13 mouse cellular contexts compared by ENCODE assay signal in genomic region chr17:74290869-74291268, GRCm38 (mm10). TPM values are rescaled to one million over a fixed set of nuclear protein-coding genes. Genes with fewer than 3 reads are reported as not detected.
DNase-seq lines count a peak whose midpoint lies in the region; ATAC-seq and TF ChIP-seq lines count a peak whose summit lies in the region.
"Had no signal": no experiment of that assay in that cellular context is flagged by ENCODE, and none has a peak within 500 bp of the region (broad histone marks: within the 10 kb centered on the region; RNA-seq: fewer than 3 reads in every experiment).

No protein-coding gene starts in this region.

- H3K9me3 ChIP-seq in forebrain, embryonic 13.5 days (replicated peaks) = peaks cover 7% of the 10 kb centered on the region; the same call in 1 of the 2 replicates
- no peaks in the 10 kb centered on the region for H3K9me3 ChIP-seq in forebrain, embryonic 15.5 days
- H3K9me3 ChIP-seq in lung, embryonic 15.5 days = no peaks in the 10 kb centered on the region
- no peaks in the 10 kb centered on the region for H3K9me3 ChIP-seq in MEL (replicated peaks; ENCODE audit: insufficient read depth, low read length)
- no peaks in the 10 kb centered on the region for H3K9me3 ChIP-seq in liver, embryonic 14.5 days (ENCODE audit: control insufficient read depth, low read length)
- no peaks in the 10 kb centered on the region for H3K9me3 ChIP-seq in intestine, embryonic 15.5 days

- H3K27ac ChIP-seq in forebrain, embryonic 13.5 days = no peak overlapping the region
- no peak overlapping the region for H3K27ac ChIP-seq in forebrain, embryonic 15.5 days (replicated peaks)
- H3K27ac ChIP-seq in lung, embryonic 15.5 days = 0 out of 2 replicates have a peak overlapping the region, but pooled peaks have one; percentile 2
- H3K27ac ChIP-seq in MEL (ENCODE audit: control insufficient read depth, low read depth, low read length) = no peak overlapping the region
- H3K27ac ChIP-seq in liver, embryonic 14.5 days = peak overlapping the region; percentile 43
- no peak overlapping the region for H3K27ac ChIP-seq in intestine, embryonic 15.5 days
- H3K27ac ChIP-seq: macrophage had no signal

- H3K4me3 ChIP-seq in forebrain, embryonic 13.5 days = no peak overlapping the region
- H3K4me3 ChIP-seq in forebrain, embryonic 15.5 days = no peak overlapping the region
- no peak overlapping the region for H3K4me3 ChIP-seq in lung, embryonic 15.5 days
- H3K4me3 ChIP-seq in MEL (ENCODE audit: control insufficient read depth in 1 of 2, insufficient read depth in 1 of 2, low read depth in 2 of 2, low read length in 2 of 2) = no peak overlapping the region
- peak overlapping the region in 1 of 2 experiments; percentile 84; a peak in 2 of 4 replicates for H3K4me3 ChIP-seq in liver, embryonic 14.5 days (ENCODE audit: insufficient read depth in 1 of 2, low read depth in 2 of 2, low read length in 2 of 2)
- no peak overlapping the region for H3K4me3 ChIP-seq in intestine, embryonic 15.5 days (replicated peaks)

- H3K36me3 ChIP-seq in forebrain, embryonic 13.5 days (ENCODE audit: poor library complexity, severe bottlenecking) = peaks cover 10% of the 10 kb centered on the region
- H3K36me3 ChIP-seq in forebrain, embryonic 15.5 days = no peaks in the 10 kb centered on the region
- peaks cover 3% of the 10 kb centered on the region; the same call in 1 of the 2 replicates for H3K36me3 ChIP-seq in lung, embryonic 15.5 days
- H3K36me3 ChIP-seq in MEL (ENCODE audit: control insufficient read depth in 1 of 2, insufficient read depth in 2 of 2, low read length in 2 of 2) = peaks cover 5 to 48% of the 10 kb centered on the region in 2 experiments
- H3K36me3 ChIP-seq in liver, embryonic 14.5 days (replicated peaks; ENCODE audit: control insufficient read depth, insufficient read depth, low read depth) = no peaks in the 10 kb centered on the region; the same call in 1 of the 2 replicates
- H3K36me3 ChIP-seq in intestine, embryonic 15.5 days = no peaks in the 10 kb centered on the region

- no peak for TF ChIP-seq RAD21 in MEL (IDR thresholded peaks at IDR 0.05; ENCODE audit: low read depth, low read length)

- ATAC-seq in forebrain, embryonic 13.5 days = no peak
- ATAC-seq in forebrain, embryonic 15.5 days (replicated peaks) = no peak
- ATAC-seq in lung, embryonic 15.5 days (ENCODE audit: borderline replicate concordance, extremely low read depth, low FRiP score, low TSS enrichment) = no peak
- ATAC-seq in liver, embryonic 14.5 days (ENCODE audit: insufficient read depth) = no peak
- no peak for ATAC-seq in intestine, embryonic 15.5 days
- no peak for ATAC-seq in erythroid progenitor cell, adult 5-6 weeks (replicated peaks; ENCODE audit: low FRiP score, poor library complexity, severe bottlenecking)
- ATAC-seq: hindbrain, embryonic 16.5 days had no signal

- no peak overlapping the region for H3K4me2 ChIP-seq in forebrain, embryonic 13.5 days
- no peak overlapping the region for H3K4me2 ChIP-seq in forebrain, embryonic 15.5 days (replicated peaks)
- no peak overlapping the region for H3K4me2 ChIP-seq in lung, embryonic 15.5 days
- peak overlapping the region; percentile 89 for H3K4me2 ChIP-seq in liver, embryonic 14.5 days (ENCODE audit: low read depth)
- no peak overlapping the region for H3K4me2 ChIP-seq in intestine, embryonic 15.5 days (replicated peaks)

- no peak for TF ChIP-seq EP300 in MEL (IDR thresholded peaks at IDR 0.05; ENCODE audit: low read depth in 1 of 2, low read length in 2 of 2)
- TF ChIP-seq EP300 in liver, embryonic 14.5 days (IDR thresholded peaks at IDR 0.05; ENCODE audit: low read depth) = no peak

- no peak for DNase-seq in lung, postnatal 4 days
- no peak for DNase-seq in MEL (ENCODE audit: low read depth, low spot score)
- DNase-seq in liver, embryonic 14.5 days (ENCODE audit: low read depth in 3 of 3, low spot score in 3 of 3) = no peak
- DNase-seq: adrenal gland, postnatal 14 days; cerebellum, postnatal 14 days; thymus, adult 18-20 months had no signal

- peaks cover 25% of the 10 kb centered on the region for H3K4me1 ChIP-seq in forebrain, embryonic 13.5 days
- H3K4me1 ChIP-seq in forebrain, embryonic 15.5 days = peaks cover 31% of the 10 kb centered on the region
- H3K4me1 ChIP-seq in lung, embryonic 15.5 days = peaks cover 28% of the 10 kb centered on the region
- H3K4me1 ChIP-seq in MEL (ENCODE audit: control insufficient read depth in 1 of 2, insufficient read depth in 2 of 2, low read length in 2 of 2) = peaks cover 28% of the 10 kb centered on the region in 2 experiments
- H3K4me1 ChIP-seq in liver, embryonic 14.5 days (replicated peaks; ENCODE audit: control insufficient read depth in 2 of 2, insufficient read depth in 2 of 2, low read length in 1 of 2) = peaks cover 33 to 41% of the 10 kb centered on the region in 2 experiments
- peaks cover 12% of the 10 kb centered on the region for H3K4me1 ChIP-seq in intestine, embryonic 15.5 days (replicated peaks)

- H3K9ac ChIP-seq in forebrain, embryonic 13.5 days = 0 out of 2 replicates have a peak overlapping the region, but pooled peaks have one; percentile 16
- no peak overlapping the region for H3K9ac ChIP-seq in forebrain, embryonic 15.5 days (replicated peaks)
- no peak overlapping the region for H3K9ac ChIP-seq in lung, embryonic 15.5 days
- 0 out of 2 replicates have a peak overlapping the region, but pooled peaks have one; percentile 34 for H3K9ac ChIP-seq in MEL (ENCODE audit: control insufficient read depth, low read depth, low read length, poor library complexity, severe bottlenecking)
- H3K9ac ChIP-seq in liver, embryonic 14.5 days (replicated peaks) = peak overlapping the region; percentile 66
- no peak overlapping the region for H3K9ac ChIP-seq in intestine, embryonic 15.5 days

- no peak for TF ChIP-seq POLR2A in MEL (IDR thresholded peaks at IDR 0.05; ENCODE audit: control insufficient read depth in 1 of 2, insufficient read depth in 1 of 2, low read depth in 1 of 2, low read length in 2 of 2, poor library complexity in 1 of 2)

- H3K79me2 ChIP-seq in MEL (ENCODE audit: control insufficient read depth, insufficient read depth, low read length, poor library complexity) = peaks cover 66% of the 10 kb centered on the region

- TF ChIP-seq CTCF in MEL (IDR thresholded peaks at IDR 0.05 in 2 of 3, conservative IDR thresholded peaks at IDR 0.05 in 1 of 3; ENCODE audit: control insufficient read depth in 1 of 3, insufficient read depth in 1 of 3, low read depth in 2 of 3, low read length in 3 of 3, poor library complexity in 1 of 3, severe bottlenecking in 1 of 3) = no peak
- no peak for TF ChIP-seq CTCF in liver, embryonic 14.5 days (IDR thresholded peaks at IDR 0.05; ENCODE audit: low read depth)

- no peaks in the 10 kb centered on the region for H3K27me3 ChIP-seq in forebrain, embryonic 13.5 days
- no peaks in the 10 kb centered on the region for H3K27me3 ChIP-seq in forebrain, embryonic 15.5 days
- no peaks in the 10 kb centered on the region for H3K27me3 ChIP-seq in lung, embryonic 15.5 days
- H3K27me3 ChIP-seq in MEL (ENCODE audit: control insufficient read depth in 1 of 2, insufficient read depth in 2 of 2, low read length in 2 of 2) = no peaks in the 10 kb centered on the region
- H3K27me3 ChIP-seq in liver, embryonic 14.5 days (ENCODE audit: control insufficient read depth, insufficient read depth, low read length) = no peaks in the 10 kb centered on the region
- H3K27me3 ChIP-seq in intestine, embryonic 15.5 days (replicated peaks) = no peaks in the 10 kb centered on the region

RNA-seq across cellular contexts. Expression of gene Memo1, which starts 4.5 kb away (rescaled TPM):
- 73.5 and 81.0 TPM in 2 replicates for polyA plus RNA-seq in forebrain, embryonic 13.5 days (2015; fragmentation: Nextera tagmentation; extraction: Ambion mirVana)
- polyA plus RNA-seq in forebrain, embryonic 15.5 days (2015; fragmentation: Nextera tagmentation; extraction: Ambion mirVana) = 63.9 and 66.1 TPM in 2 replicates
- polyA plus RNA-seq in lung, embryonic 15.5 days (2015; fragmentation: Nextera tagmentation; extraction: Ambion mirVana) = 86.1 and 90.5 TPM in 2 replicates
- total RNA-seq in MEL (2012; rRNA removed) = 68.8 and 75.3 TPM in 2 replicates
- 10 to 100 TPM in 1 of 2 experiments, not detected in 1; 63.1 TPM for polyA plus RNA-seq in MEL (2012; ENCODE audit: insufficient read depth in 1 of 2, insufficient read length in 2 of 2, low read depth in 1 of 2, low replicate concordance in 2 of 2, missing spikeins in 1 of 2)
- polyA plus RNA-seq in liver, embryonic 14.5 days (2012; rRNA removed) = 24.4 and 38.8 TPM in 2 replicates
- 111 and 116 TPM in 2 replicates for polyA plus RNA-seq in liver, embryonic 14.5 days (2014; fragmentation: Nextera tagmentation; extraction: Ambion mirVana)
- polyA plus RNA-seq in intestine, embryonic 15.5 days (2015; fragmentation: Nextera tagmentation; extraction: Ambion mirVana) = 73.1 and 75.9 TPM in 2 replicates
- 208 and 242 TPM in 2 replicates for total RNA-seq in erythroid progenitor cell, adult 5-6 weeks (2015; ENCODE audit: low replicate concordance)
- total RNA-seq in erythroid progenitor cell, adult 5-6 weeks (2017; ENCODE audit: low replicate concordance) = 378 and 387 TPM in 2 replicates

RNA-seq across cellular contexts. Expression of gene Dpy30, which starts 32.9 kb away (rescaled TPM):
- polyA plus RNA-seq in forebrain, embryonic 13.5 days (2015; fragmentation: Nextera tagmentation; extraction: Ambion mirVana) = 255 and 275 TPM in 2 replicates
- 202 and 214 TPM in 2 replicates for polyA plus RNA-seq in forebrain, embryonic 15.5 days (2015; fragmentation: Nextera tagmentation; extraction: Ambion mirVana)
- 219 and 227 TPM in 2 replicates for polyA plus RNA-seq in lung, embryonic 15.5 days (2015; fragmentation: Nextera tagmentation; extraction: Ambion mirVana)
- 113 and 121 TPM in 2 replicates for total RNA-seq in MEL (2012; rRNA removed)
- 100 to 1,000 TPM in 1 of 2 experiments, not detected in 1; 192 TPM for polyA plus RNA-seq in MEL (2012; ENCODE audit: insufficient read depth in 1 of 2, insufficient read length in 2 of 2, low read depth in 1 of 2, low replicate concordance in 2 of 2, missing spikeins in 1 of 2)
- polyA plus RNA-seq in liver, embryonic 14.5 days (2012; rRNA removed) = 71.4 and 104 TPM in 2 replicates
- 145 and 149 TPM in 2 replicates for polyA plus RNA-seq in liver, embryonic 14.5 days (2014; fragmentation: Nextera tagmentation; extraction: Ambion mirVana)
- polyA plus RNA-seq in intestine, embryonic 15.5 days (2015; fragmentation: Nextera tagmentation; extraction: Ambion mirVana) = 257 and 282 TPM in 2 replicates
- total RNA-seq in erythroid progenitor cell, adult 5-6 weeks (2015; ENCODE audit: low replicate concordance) = 93.5 and 116 TPM in 2 replicates
- 44.4 and 50.9 TPM in 2 replicates for total RNA-seq in erythroid progenitor cell, adult 5-6 weeks (2017; ENCODE audit: low replicate concordance)

RNA-seq across cellular contexts. Expression of gene Spast, which starts 47.9 kb away (rescaled TPM):
- 25.3 and 25.7 TPM in 2 replicates for polyA plus RNA-seq in forebrain, embryonic 13.5 days (2015; fragmentation: Nextera tagmentation; extraction: Ambion mirVana)
- 35.1 and 36.4 TPM in 2 replicates for polyA plus RNA-seq in forebrain, embryonic 15.5 days (2015; fragmentation: Nextera tagmentation; extraction: Ambion mirVana)
- polyA plus RNA-seq in lung, embryonic 15.5 days (2015; fragmentation: Nextera tagmentation; extraction: Ambion mirVana) = 15.6 and 16.9 TPM in 2 replicates
- 28.2 and 29.0 TPM in 2 replicates for total RNA-seq in MEL (2012; rRNA removed)
- 10 to 100 TPM in 1 of 2 experiments, not detected in 1; 35.2 TPM for polyA plus RNA-seq in MEL (2012; ENCODE audit: insufficient read depth in 1 of 2, insufficient read length in 2 of 2, low read depth in 1 of 2, low replicate concordance in 2 of 2, missing spikeins in 1 of 2)
- 2.5 and 4.1 TPM in 2 replicates for polyA plus RNA-seq in liver, embryonic 14.5 days (2012; rRNA removed)
- 5.4 and 6.8 TPM in 2 replicates for polyA plus RNA-seq in liver, embryonic 14.5 days (2014; fragmentation: Nextera tagmentation; extraction: Ambion mirVana)
- 12.4 and 15.0 TPM in 2 replicates for polyA plus RNA-seq in intestine, embryonic 15.5 days (2015; fragmentation: Nextera tagmentation; extraction: Ambion mirVana)
- 13.7 and 19.3 TPM in 2 replicates for total RNA-seq in erythroid progenitor cell, adult 5-6 weeks (2015; ENCODE audit: low replicate concordance)
- 13.9 and 28.8 TPM in 2 replicates for total RNA-seq in erythroid progenitor cell, adult 5-6 weeks (2017; ENCODE audit: low replicate concordance)

Comparison
In these comparisons a context has a peak if more than half of its experiments do, and no peak if none do; other contexts are left out.
1. H3K9ac ChIP-seq: peak in forebrain, embryonic 13.5 days (single experiment), MEL (single experiment) and liver, embryonic 14.5 days (single experiment); none in forebrain, embryonic 15.5 days (single experiment), lung, embryonic 15.5 days (single experiment) and intestine, embryonic 15.5 days (single experiment).
2. H3K27ac ChIP-seq: peak in lung, embryonic 15.5 days (single experiment) and liver, embryonic 14.5 days (single experiment); none in forebrain, embryonic 13.5 days (single experiment), forebrain, embryonic 15.5 days (single experiment), MEL (single experiment) and intestine, embryonic 15.5 days (single experiment).